Mouse (Mus musculus) cerebellum, adult 9-10 months (tissue): ENCODE results near the gene Ist1.
A peak's percentile ranks its signal among the peaks of the same experiment; 100 is the strongest.

Experiments used
- DNase-seq: peaks from one replicate; pipeline ENCODE4 v3.0.0; 2022

Gene Ist1

DNA sequence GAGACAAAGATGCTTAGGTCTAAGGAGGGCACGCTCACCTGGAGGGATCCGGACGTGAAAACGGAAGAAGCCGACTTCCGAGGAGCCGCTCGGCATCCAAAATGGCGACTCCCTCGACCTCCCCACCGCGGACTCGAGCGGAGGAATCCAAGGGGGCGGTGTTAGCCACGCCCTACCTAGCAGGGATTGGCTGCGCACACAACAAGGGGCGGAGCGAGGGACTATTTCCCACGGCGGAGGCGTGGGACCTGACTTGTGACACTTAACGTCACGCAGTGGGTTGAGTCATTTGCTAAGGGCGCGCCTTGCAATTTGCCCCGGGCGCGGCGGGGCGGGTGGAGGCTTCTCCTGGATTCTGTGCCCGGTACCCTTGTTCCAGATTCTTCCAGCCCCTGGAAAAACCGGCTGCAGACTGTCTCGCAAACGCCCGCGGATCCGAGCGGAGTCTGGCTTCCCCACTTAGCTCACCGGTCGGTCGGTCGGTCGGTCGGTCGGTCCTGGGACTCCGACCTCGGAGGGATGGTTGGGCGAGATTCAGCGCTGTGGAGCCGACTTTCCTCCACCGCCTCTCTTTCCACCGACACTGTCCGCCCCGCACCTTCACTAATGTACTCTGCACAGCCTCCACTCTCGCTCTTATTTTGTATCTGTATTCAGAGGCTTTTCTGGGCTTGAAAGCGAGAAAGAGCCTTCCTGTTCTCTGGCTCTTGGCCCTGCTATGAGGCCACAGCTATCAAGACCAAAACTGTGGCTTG lies at the start of gene Ist1:
Gene Ist1, minus strand, starts transcription at position 115 of the 755 bp plus-strand sequence.
- DNase-seq: peak; percentile 99

DNA sequence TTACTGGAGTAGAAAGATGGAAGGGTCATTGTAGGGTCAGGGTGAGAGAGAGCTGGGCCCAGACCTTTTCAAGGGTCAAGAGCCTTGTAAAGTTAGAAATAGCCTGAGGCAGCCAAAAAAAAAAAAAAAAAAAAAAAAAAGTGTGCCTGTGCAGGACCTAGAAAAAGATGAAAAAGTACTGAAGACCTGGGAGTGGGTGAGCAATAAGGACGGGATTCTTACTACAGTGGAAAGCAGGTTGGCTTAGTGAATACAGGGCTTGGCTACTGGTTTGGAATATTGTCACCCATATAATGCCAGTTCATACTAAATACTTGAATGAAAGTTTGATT lies 45.0 kb upstream of the Ist1 start:
- DNase-seq: no peak

DNA sequence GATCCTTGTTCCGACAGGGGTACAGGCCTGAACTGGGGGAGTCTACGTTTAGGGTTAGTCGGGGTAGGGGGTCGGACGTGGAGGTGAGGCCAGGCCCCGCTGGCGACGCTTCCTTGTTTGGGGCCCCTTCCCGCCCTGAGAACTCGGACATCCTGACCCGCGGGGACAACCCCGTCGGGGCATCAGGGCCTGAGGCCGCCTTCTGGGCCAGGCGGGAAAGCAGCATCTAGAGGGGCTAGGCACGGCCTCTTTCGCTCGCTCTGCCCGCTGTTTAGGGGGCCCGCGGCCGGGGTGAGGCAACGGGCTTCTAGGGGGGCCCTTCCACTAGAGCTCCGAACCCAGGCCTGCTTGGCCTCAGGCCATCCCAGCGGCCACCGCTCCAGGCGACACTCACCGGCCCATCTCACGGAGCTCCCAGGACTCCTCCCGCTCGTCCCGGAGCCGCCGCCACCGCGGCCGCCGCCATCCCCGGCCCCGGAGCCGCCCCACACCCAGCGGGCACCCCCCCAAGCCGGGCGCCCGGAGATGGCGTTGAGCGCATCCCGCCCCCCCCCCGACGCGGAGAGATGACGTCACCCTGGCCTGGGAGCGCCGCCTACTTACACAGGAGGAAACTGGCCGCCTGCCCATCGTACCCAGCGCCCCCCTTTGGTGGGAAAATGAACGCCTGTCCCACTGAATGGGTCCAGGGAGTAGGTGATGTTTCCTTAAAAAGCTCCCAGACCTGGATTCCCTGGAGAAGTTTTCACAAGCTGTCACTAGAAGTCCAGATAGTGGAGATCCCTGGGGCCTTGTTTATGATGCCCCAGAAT lies 44.4 kb upstream of the Ist1 start, which contains the start of gene Atxn1l:
Gene Atxn1l, minus strand, starts transcription at position 503 of the 812 bp plus-strand sequence.
- peak; percentile 91 for DNase-seq

DNA sequence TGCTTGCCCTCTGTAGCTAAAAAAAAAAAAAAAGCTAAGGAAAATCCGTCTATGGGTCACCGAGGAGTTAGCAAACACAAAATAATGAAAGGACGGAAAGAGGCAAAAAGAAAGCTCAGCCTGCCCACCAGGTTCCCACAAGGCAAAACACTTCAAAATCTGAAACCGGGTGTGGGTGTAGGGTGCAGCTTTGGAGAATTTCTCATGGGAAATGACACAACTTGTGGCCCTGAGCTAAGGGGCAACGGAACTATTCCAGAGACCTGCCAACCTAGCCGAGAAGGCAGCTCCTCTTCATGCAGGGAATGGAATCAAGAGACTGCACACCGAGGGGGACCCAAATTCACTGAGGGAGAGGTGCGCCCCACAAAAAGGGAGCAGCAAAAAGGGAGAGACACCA lies 43.8 kb upstream of the Ist1 start:
- no peak for DNase-seq

DNA sequence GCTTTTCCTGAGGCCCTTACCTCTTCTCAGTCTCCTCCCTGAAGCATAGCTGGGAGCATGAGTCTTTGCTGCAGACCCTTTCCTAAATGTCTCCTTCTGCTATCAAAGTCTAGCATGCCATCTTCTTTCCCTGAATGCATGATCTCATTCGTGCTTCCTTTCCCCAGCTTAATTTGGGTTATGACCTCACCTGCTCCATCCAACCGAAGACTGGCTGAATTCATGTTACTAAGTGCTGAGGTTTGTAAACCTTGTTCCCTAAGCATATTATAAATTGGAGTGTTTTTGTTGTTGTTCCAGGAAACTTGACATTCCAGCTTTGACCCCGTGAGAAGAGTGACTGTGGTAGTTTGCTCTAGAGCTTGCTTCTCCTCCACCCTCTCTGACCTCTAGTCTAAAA lies 41.0 kb upstream of the Ist1 start:
- DNase-seq: no peak

DNA sequence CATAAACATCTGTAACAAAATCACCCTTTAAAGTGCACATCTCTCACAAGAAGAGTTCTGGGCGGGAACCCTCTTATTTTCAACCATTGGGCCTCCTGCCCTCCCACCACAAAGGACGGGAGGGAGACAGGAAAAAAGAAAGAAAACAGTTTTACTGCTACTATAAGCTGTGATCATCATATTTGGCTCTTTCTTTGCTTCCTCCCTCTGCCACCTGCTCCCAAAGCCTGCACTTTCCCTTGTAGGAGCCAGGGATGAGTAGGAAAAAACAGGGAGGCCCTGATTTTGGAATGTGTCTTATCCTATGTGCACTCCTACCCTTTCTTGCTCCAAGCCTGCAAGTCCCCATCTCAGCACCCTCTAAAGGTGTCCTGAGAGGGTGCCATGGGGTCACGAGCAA lies 38.0 kb upstream of the Ist1 start:
- DNase-seq: no peak

DNA sequence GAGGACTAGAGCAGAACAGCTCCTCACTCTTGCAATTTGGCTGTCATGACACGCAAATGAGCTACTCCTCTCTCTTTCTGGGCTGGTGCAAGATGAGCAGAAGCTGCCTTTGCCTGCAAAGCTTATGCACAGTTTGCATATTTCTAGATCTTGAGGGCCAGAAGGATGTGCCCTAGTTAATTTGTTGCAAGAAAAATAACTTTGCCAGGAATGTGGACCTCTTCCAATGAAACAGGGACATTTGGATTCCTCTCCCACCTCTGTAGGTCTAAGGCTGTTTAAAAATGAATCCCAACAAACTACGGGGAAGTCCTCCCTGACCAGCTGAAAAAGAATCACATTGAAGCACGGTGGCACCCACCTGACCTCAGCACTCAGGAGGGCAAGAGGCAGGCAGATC lies 32.0 kb upstream of the Ist1 start:
- DNase-seq: no peak

DNA sequence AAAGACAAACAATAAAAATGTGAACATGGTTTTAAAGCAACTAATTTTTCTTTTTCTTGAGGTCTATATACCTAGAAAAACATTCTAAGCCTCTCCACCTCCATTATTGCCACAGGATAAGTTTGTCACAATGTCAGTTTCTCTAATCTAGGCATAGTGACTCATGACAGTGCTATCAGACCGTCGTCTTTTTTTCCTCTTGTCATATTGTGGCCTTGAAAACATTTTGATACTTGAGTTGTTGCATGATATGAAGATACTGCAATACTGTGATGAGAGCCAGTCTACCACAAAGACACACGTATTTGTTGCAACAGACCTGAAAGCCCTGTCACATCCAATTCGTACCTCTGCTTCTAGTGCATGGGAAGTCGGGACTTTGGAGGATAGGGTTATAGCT lies 21.9 kb upstream of the Ist1 start:
- no peak for DNase-seq

DNA sequence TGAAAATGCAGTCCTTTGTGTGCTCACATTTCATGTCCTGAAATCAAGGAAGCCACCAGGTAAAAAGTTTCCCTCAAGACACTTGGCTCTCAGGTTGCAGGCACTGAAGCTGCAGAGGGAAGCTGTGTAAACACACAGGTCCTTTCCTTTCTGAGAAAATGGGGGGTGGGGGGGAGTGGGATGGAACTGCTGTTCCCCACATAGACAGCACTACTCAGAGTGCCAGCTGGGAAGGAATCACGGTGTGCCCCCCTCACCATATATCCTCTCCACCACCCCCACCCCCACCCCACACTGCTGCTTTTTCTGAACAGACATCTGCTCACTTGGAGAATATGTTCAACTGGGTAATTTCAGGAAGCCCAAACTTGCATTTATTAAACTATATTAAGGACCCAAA lies 19.5 kb upstream of the Ist1 start:
- no peak for DNase-seq

DNA sequence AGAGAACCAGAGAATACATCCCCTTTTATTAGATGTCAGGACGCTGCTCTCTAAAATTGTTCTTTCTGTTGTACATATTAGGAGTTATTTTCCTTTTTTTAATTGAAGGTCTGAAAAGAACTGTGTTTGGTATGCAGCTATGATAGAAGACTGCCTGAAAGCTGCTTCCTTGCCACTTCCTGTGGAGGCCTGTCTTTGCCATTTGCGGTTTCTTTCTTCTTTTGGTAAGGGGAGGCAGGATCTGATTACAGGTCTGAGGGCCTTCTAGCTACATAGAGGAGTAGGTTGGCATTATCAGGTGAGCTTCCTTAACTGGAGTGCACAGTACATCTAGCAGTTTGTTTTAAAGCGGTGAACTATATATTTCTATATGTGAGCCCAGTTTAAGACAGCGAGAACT lies 14.9 kb upstream of the Ist1 start:
- DNase-seq: no peak

DNA sequence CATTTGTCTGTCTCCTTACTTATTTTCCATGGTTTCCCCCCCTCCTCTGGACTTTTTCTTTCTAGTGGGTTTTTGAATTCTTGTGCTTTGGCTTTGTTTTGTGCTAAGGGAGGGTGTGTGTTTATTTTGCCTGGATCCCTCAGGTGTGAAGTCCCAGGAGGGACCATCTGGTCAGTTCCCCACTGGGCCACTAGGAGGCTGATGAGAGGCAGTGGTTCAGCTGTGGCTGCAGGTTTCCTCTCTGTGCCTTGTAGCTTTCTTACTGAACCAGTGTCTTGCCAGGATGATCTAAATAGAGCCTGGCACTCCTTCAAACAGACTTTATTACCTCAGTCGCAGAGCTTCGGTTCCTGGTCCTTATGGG lies 13.8 kb upstream of the Ist1 start:
- DNase-seq: peak; percentile 85

DNA sequence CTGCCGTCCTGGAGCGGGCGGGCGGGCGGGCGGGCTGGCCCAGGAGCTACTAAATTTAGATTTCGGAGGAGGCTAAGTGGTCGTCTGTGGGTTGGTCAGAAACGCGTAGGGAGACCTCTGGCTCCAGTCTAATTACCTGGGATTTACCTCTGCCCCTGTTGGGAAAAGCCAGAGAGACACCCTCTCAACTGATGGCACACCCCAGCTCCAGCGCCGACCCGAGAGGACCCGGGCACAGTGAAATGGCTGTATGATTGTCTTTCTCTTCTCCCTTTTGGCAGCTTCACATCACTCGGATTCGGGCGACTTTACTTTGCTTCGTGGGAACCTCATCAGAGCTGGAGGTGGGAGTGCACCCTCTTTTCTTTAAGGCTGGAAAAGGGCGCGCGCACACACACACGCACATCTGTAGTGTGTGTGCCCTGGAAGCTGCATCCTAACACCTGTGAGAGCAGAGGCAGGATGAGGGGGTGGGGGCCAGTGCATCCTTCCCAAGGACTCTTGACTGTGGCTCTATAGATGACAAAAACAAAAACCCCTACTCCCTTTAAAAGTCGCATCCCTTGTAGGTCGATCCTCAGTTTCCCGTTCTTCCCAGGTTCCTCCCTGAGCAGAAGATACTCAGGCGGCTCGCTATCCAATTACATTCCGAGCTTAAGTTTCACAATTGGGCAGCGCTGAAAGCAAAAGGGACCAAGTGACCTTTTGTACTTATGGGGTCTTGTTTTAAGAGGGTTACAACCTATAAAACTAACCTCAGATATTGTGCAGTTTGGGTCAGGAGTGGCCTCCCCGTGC lies 13.2 kb upstream of the Ist1 start:
- peak; percentile 65 for DNase-seq

DNA sequence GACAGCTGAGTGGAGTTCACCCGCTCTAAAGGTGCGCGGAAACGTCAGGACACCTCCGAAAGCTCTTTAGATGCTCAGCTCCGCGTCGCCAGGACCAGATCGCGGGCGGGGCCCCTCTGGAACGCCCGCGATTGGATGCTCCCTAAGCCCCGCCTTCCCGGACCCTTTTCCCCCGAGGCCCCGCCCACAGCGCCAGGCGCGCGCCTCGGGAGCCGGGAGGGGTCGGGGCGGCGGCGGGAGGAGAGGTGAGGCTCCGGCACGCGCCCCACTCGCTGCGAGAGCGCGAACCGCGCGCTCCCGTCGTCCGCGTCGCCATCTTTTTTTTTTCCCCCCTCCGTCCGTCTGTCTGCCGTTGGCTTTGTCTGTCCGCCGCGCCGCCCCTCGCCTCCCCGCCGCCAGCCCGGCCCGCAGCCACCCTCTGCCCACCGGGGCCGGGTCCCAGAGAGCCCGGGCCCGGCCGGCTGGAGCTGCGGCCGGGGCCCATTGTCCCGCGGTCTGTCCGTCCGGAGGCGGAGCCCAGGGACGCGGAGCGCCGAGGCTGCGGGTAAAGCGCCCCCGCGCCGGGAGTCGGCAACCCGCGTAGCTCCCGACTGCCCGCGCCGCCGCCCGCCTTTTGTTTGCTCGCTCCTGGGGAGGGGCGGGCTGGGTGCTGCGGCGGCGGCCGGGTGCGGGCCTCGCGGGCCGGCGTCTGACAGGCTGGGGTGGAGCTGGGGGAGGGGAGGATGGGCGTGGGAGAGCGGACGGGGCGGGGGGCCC lies 12.4 kb upstream of the Ist1 start, which contains the start of gene Zfp821:
Gene Zfp821, plus strand, starts transcription at position 227 of the 756 bp plus-strand sequence.
- peak; percentile 96 for DNase-seq

DNA sequence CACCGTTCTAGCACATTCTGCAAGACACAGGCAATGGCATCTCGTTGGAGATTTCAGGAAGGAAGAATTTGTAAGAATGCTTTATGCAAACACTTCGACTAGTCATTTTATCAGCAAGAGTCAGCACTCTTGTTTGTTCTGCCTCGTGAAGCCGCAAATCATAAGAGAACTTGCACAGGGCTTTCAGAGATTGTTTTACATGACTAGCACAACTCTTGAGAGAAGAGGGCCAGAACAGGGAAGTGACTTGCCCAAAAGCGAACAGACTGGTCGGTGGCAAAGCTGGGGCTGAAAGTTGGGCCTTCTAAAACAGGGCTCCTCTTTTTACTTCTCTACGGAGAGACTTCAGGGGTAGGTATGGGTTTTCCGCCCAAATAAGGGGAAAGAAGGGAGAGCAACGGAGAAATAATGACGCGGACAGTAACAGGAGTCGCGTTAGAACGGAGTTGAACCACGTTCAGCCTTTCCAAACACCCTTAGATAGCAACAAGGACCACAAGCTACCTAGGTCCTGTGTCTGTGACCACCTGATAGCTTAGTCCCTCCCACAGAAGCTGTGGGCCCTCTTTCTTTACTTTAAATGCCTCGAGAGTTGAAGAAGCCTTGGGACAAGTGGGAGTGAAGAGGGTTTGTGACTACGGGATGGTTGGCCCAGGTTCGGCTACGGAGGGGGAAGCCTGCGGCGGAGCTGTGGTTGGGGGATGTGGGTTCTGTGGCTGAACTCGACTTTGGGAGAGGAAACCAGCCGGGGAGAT lies 11.7 kb upstream of the Ist1 start:
- no peak for DNase-seq

DNA sequence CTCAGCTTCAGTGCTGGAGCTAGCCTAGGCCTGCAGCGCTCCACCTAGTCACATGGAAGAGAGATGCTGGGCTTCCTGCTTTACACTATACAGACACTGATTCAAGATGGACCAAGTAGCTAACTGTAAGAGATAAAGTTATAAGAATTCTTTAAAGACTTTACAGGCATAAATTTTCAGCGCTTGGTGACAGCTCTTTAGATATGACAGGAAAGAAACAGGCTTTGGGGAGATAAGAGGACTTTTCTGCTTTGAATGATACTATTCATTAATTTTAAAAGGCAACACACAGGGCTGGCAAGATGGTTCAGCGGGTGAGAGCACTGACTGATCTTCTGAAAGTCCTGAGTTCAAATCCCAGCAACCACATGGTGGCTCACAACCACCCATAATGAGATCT lies 5.4 kb upstream of the Ist1 start:
- no peak for DNase-seq

DNA sequence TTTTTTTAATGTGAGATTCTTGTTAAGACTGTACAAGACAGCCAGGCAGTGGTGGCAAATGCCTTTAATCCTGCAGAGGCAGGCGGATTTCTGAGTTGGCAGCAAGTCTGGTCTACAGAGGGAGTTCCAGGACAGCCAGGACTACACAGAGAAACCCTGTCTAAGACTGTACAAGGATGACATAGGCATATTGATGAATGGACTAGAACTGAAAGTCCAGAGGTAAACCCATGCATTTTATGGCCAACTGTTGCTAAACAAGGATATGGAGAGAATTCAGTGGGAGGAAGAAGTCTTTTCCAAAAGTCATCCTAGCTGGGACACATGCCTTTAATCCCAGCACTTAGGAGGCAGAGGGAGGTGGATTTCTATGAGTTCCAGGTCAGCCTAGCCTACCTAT lies 4.7 kb upstream of the Ist1 start:
- no peak for DNase-seq

DNA sequence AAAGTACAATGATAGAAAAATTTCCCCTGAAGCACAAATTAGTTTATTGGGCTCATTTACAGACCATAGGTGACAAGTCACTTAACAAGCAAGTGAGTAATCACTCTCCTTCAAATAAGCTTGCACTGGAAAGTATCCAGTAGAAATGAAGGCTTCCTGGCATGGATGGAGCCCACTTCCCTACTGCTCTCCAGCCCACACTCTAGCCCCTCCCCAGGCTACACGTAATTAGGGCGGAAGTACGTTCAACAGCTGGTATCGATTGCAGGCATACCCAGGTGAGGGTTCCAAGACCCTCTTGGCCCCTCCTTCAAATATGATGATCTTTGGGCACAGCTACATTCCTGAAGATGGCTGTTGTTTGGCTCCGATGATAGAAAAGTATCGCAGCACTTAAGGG lies 1.1 kb upstream of the Ist1 start:
- DNase-seq: no peak

DNA sequence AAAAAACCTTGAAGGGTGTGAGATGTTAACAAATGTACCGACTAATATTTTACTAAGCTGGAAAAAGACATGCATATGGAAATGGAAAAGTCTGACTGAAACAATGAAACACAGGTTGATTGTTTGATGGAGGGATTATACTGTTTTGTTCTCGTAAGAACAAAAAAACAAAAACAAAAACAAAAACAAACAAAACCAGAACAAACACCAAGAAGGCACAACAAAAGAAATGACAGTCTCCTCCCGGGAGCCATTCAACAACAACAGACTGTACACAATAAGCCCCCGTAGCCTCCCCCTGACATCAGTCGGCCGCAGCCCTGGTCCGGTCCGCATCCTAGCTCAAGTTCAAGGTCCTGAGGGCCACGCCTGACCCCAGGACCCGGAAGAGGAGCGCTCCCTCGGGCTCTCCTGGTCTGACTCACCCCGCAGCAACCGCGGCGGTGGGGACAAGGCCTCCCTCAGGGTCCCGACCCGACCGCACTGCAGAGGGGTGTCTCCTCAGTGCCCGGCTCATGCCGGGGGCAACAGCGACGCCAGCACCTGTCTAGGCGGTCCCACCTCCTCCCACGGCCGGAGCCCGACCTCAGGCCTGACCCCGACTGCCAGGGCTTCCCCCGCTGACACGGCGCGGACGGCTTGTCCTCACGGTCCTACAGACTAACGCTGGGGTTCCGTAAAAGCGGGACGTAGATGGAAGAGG lies 466 bp downstream of the Ist1 start:
- DNase-seq: no peak

DNA sequence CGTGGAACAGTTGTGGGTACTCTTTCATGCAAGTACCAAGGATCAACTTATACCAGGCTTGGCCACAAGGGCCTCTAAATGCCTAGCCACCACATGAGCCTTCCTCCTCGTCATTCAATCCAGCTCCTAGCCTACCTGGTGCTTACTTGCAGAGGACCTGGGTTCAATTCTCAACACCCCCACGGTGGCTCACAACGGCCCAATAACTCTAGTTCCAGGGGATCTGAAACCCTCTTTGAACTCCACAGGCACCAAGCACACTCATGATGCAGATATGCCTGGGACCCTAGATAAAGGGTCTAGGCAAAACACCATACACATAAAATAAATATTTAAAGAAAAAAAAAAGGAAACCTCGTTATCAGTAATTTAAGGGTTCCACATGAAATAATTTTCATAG lies 1.3 kb downstream of the Ist1 start:
- no peak for DNase-seq

DNA sequence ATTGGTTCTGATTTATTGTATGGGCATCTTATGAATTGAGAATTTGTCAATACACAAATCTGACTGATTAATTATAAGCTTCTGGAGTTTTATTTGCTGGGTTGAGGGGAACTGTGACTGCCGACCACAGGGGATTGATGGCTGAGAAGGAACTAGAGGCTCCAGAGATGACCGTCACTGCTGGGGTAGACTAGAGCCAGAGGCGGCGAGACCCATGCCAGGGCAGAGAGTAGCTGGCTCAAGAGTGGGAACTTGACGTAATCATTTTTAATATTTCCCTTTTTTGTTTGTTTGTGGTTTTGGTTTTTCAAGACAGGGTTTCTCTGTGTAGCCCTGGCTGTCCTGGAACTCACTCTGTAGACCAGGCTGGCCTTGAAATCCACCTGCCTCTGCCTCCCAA lies 5.8 kb downstream of the Ist1 start:
- no peak for DNase-seq

DNA sequence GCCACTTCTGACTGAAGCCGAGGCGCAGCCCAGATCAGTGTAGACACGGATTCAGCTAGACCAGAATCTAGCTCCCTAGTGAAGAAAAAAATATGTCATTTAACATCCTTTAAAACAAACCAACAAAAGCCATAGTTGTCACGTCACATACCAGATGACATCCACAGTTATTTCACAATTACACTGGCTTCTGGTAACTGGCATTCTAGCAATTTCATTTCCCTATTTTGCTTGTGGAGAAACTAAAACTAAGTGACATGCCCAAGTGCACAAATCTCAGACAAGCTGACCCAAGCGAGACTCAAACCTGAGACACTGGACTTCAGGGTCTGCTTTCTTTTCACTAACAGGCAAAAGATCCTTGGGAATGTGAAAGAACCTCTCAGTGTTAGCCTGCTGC lies 10.9 kb downstream of the Ist1 start:
- no peak for DNase-seq

DNA sequence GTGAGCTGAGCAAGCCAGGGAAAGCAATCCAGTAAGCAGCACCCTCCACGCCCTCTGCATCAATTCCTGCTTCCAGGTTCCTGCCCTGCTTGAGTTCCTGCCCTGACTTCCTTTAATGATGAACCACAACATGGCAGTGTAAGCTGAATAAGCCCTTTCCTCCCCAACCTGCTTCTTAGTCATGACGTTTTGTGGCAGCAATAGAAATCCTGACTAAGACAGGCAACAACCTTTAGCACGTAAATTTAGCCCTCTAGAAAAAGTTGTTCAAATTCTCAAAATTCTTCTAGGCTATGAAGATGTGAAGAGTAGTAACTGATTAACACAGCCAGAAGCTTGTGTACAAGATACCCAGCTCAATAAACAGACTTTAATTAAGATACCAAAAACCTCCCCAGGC lies 11.5 kb downstream of the Ist1 start:
- no peak for DNase-seq
